Mouse (Mus musculus) left cerebral cortex, postnatal 25 days (tissue): ENCODE data around the gene Trpm1. TPM values are rescaled to one million over a fixed set of nuclear protein-coding genes. Genes with fewer than 3 reads are reported as not detected.

Experiments used
- DNase-seq, 2 experiments: peaks; one replicate each; pipeline ENCODE4 v3.0.0; 2022; ENCODE audit warnings: low spot score in 2 of 2, mixed read lengths in 1 of 2
- intact Hi-C: fragments of 180-260 bp; cut with DNase I; formaldehyde crosslinking; loops from one replicate; pipeline ENCODE4 v1.15.1; 2025
- microRNA-seq, 2 experiments: library from miRNA; unstranded; fragments of <30 nt; microRNA quantifications; one replicate each; pipeline ENCODE4 v1.2.0; 2022
- total RNA-seq, 2 experiments: library from RNA; stranded (reverse); gene quantifications; 2 replicates each; pipeline ENCODE4 v1.2.3; 2021

Trpm1 gene
- total RNA-seq, 2 experiments from 2014 or later = 0.23 to 0.44 TPM

DNA sequence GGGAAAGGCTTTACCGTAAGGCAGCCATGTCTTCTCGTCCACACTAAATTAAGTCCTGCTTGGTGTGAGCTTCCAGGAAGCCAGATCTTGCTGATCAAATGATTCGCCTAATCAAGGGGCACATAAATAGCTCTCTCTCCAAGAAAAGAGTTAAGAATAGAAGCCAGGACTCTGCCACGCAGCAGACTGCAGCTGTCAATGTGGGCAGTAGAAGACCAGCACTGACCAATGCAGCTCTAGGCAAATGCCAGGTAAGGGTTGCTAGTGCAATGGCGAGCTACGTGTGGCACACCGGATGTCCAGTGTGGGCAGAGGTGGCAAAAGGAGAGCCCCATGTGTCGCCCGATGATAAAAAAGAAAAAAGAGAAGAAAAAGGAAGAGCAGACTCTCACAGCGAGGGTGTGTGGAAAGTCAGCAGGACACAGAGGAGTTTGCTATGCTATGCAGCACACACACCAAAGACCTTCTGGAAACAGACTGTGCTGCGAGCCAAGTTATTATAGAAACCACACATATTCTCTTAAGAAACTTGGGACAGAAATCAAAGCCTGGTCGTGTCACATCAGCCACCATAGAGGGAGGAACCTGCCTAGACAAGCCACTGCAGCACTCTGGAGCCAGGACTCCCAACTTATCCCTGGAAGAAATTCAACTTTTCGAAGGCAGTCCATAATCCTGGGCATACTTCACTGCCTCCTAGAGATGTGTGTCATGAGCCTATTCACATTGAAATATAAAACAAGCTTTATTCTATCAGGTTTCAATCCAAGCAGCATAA lies 112.1 kb downstream of the Trpm1 start:
- intact Hi-C loops = no loop called here
- DNase-seq = no peak

DNA sequence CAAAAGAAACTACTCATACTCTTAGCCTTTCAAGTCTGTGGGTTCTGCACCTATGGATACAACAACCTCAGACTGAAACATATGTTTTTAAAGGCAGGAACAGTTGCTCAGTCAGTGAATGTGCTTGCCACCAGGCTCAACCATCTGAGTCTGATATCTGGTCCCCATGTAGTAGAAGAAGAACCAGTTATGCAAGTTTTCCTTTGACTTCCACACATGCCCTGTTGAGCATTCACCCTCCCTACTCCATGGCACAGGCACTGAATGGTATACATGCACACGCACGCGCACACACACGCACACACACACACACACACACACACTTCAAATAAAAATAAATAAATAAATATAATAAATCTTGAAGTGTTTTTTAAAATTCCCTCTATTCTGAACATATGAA lies 113.0 kb downstream of the Trpm1 start:
- no peak for DNase-seq
- intact Hi-C loops = no loop called here

DNA sequence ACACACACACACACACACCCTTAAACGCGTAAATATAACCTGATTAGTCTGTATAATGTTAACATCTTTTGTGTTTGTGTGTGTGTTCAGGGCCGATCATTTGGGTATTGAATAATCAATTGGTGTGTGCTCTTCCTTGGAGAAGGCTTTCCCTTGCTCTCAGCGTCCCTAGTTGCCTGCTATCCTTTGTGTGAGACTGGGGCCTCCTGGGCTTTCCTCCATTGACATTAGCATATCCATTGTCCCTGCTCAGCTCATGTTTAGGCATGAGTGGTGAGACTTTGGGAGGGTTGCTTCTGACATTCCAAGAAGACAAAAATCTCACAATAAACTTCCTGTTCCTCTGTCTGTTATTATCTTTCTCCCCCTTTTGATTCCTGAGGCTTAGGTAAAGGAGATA lies 118.3 kb downstream of the Trpm1 start:
- intact Hi-C loops = no loop called here
- DNase-seq = no peak

DNA sequence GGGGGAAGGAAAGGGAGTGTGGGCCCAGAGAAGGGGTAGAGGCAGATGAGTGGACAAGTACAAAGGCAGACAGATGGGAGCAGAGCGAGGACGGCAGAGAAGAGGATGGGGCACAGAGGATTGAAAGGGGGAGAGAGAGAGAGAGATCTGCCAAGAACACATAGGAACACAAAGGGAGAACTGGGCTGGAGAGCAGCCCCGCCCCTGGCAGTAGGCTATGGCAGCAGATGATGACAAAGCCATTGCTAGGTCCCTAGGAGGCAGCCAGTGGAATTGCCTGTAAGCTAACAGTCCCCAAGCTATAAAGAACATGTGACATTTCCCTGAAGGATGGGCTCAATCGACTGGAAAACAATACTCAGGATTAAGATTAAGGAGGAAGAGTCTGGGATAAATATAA lies 121.9 kb downstream of the Trpm1 start:
- no peak for DNase-seq
- intact Hi-C loops = no loop called here

DNA sequence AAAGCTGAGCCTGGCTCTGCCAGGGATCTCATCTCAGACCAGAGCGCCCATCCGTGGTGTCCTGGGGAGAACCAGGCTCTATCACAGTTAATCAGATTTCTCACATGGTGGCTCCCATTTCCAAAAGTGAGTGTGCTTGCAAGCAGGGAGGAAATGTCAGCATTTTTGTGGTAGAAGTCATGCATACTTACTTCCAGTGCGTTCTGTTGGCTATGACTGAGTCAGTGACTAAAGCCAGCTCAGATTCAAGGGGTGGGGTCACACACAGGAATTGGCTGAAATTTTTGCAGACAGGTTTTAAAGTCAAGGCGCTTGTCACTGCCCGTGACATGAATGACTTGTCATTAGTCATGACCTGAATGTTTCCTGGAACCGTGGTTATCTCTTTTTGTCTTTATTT lies 123.3 kb downstream of the Trpm1 start:
- intact Hi-C loops = no loop called here
- DNase-seq = no peak

DNA sequence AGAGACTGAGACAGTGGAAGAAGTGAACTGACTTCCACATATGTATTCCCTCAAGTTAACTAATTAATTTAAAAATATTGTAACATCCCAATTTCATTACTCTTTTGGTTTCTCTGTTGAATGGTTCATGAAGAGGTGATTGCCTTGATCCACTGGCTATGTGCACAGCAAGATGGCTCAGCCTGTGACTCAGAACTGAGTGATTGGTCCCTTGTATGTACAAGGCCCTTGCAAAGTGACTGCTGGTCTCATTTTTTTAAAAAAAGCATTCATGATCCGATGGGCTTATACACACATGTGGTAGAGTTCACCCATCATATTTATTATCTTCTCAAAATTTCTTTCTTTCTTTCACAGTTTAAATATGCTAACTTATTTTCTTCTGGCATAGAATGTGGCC lies 124.9 kb downstream of the Trpm1 start:
- DNase-seq = no peak
- intact Hi-C loops = no loop called here

DNA sequence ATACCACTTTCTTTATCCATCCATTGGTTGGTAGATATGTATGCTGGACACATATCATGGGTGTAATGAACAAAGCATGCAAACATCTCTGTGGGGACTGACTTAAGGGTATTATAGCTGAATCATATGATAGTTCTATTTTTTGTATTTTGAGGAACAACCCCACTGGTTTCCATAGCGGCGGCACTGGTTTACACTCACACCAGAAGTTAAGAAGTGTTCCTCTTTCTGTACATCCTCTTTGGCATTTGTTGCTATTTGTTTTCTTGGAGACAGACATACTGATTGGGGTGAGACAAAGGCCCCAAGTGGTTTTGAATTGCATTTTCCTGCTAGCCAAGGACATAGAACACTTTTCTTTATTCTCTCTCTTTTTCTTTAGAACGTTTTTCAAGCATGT lies 125.9 kb downstream of the Trpm1 start:
- intact Hi-C loops = no loop called here
- DNase-seq = no peak

DNA sequence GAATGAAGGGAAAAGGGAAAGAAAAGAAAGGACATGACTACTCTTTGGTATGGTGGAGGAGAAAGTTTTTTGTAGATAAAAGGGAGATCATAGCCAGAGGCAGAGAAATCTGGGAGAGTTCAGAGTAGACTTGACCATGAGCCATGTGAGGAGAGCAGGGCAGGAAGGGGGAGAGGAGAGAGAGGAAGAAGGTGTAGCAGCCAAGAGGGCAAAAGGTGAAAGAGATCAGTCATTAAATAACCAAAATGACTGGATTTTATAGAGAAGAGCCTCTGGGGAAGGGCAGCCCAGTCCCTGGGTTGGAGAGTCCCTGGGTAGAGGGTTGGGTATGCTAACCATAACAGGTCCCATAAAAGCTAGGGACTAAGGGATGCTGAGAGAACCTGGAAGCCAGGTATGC lies 132.9 kb downstream of the Trpm1 start:
- DNase-seq = no peak
- intact Hi-C loops = no loop called here

DNA sequence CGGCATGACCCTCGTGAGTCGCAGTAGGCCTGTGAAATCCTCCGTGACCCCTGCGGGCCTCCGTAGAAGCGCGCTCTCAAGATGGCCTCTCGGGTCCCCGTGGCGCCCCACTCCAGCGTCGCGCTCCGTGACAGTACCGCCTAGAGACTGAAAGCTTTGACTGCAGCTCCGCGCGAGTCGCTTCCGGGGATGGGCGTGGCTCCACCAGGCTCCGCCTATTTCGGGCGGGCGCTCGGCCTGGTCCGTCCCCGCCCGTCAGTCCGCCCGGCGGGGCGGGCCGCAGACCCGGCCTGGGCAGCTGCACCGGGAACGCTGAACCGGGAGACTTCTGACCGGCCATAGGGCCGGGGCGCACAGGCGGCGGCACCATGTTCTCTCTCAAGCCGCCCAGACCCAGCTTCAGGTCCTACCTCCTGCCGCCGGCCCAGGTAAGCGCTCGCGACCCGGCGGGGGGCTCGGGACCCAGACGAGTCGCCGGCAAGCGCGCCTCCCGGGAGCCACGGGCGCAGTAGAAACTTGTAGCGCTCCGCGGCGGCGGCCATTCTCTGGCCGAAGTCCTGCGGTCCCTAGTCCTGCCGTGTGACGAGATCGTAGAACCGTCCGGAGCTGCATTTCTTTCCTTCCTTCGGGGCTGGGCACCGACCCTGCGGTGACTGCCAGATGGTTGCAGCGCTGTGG lies 133.9 kb downstream of the Trpm1 start, which contains the start of gene Mtmr10:
Gene Mtmr10 (plus strand): TSS at position 240 of the 678 bp plus-strand sequence.
- DNase-seq = peak; percentile 98
- intact Hi-C loops = no loop called here

DNA sequence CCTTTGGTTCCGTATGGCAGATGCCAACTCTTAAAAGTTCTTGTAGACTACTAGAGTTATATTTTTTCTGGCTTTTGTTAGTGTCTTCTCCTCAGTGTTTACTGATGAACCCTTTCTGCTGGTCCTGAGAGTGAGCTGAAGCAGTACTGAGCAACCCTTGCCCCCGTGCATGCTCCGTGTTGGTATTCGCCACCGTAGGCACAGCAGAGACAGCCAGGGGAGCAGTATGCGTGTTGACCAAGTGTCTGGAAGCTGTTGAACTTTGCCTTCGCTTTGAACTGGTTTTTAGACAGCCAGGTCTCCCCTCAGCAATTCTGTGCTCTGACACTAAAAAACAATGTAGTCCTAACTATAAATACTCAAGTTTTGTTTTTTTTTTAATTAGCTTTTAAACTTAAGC lies 135.8 kb downstream of the Trpm1 start:
- no peak for DNase-seq
- intact Hi-C loops = no loop called here

DNA sequence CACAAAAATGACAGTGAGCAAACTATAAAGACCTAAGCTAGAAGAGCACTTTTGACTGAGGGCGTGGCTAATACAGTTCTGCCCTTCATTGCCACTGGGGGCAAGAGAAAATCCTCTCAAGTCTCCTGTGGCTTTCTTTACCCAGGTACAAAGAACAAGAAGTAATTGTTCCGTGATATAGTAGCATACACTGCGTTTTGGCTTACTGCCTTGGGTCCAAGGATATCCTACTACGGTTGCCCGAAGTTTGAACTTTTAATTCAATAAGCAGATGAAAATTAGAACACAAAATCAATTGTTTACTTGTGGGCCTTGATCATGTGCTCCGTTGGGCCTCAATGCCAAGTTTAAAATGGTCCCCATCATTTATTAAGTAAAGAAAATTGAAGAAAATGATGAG lies 136.8 kb downstream of the Trpm1 start:
- intact Hi-C loops = loop anchor here (2.0 kb wide), 1 partner anchor 130 kb away; no protein-coding TSS in a partner anchor
- no peak for DNase-seq

DNA sequence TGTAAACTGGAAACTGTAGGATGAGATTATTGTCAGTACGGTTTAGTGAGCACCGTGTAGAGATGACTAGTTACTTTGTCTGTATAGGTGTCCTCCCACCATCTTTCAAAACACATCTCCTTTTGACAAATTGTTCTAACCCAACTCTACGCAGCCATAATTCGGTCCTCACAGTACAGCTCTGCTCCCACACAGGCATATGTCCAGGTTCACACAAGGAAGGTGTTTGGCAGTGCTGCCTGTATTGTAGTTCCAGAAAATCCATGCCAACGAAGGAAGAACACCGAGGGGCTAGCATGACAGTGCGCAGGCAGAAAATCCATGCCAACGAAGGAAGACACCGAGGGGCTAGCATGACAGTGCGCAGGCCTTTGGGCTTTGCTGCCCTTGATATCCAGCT lies 138.1 kb downstream of the Trpm1 start:
- peak; percentile 23 to 71 for DNase-seq
- intact Hi-C loops = loop anchor here (2.0 kb wide), 1 partner anchor 131 kb away; no protein-coding TSS in a partner anchor

DNA sequence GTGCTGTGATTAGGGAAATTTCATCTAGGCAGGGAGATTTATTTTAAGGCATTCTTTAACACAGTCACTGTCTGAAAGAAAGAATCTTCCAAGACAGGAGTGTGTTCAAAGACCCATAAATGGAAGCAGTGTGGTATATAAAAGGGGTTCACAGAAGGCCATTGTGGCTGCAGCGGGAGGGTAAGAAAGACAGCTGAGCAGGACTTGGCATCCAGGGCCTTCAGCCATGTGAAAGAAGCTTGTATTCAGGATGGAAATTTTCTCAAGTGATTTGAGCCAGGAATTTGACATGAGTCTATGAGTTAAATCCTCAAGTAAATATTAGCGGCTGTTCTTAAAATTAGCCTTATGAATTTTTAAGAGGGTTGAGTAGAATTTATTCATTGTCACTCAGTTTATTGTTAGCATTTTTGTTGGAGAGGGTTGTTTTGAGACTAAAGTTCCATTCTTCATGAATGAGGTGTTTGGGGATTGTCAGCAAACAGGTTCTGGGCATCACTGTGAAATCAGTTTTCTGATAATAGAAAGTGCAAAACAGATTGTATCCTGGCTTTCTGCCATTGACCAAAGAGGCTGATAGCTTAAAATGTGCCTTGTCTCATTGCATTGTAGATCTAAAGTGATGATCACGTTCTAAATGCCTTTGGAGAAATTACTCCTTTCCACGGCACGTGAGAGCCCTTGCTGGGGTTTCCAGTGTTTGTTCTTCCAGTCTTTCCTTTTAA lies 142.8 kb downstream of the Trpm1 start:
- DNase-seq = peak in 1 of 2 experiments; percentile 38
- intact Hi-C loops = no loop called here

DNA sequence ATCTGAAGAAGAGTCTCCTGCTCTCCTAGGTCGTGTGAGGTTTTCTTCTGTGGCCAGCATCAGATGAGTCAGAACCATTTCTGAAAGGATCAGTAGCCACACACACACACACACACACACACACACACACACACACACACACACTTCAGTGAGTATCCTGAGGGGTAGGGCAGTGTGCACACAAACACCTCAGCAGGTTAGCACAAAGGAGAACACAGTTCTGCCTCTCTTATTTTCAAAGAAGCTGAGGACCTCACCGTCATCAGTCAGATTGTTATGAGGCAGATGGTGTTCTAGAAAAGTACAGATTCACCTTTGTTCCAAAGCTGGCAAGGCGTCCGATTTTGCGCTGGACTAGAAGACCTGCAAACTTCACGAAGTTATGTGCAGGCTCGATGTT lies 156.6 kb downstream of the Trpm1 start:
- DNase-seq = peak in 1 of 2 experiments; percentile 16
- intact Hi-C loops = no loop called here

DNA sequence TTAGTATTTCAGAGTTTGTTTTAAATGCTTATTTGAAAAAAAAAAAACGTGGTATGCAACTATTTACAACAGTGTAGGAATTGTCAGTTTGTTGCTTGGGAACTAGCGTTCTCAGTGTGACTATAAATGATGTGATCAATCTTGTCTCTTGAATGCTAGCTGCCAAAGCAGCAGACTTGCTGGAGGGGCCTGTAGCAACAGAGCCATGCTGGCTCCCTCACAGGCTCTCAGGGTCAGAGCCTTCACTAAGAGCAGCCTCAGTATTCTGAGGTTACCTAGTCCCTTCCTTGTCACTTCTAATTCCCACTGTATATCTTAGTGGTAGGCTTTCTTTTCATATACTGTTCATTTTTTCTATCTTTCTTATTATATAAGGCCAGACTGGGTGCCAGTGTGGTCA lies 157.1 kb downstream of the Trpm1 start:
- intact Hi-C loops = no loop called here
- DNase-seq = no peak

DNA sequence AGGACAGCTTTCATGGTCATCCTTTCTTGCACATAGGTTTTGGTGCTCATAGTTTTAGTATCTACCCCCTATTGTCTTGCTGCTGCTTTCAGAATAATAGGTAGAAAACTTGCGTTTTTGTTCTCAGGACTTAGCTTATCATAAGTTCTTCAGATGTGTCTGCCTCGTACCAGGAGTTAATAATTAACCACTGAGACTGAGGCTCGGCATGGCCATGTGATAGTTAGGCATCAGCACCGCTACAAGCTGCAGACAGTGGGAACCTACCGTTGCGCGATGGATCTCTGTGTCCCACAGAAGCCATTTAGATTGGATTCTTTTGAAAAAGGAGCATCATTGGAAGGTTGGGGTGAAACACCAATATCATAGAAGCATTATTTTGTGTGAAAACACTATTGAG lies 159.2 kb downstream of the Trpm1 start:
- DNase-seq = no peak
- intact Hi-C loops = no loop called here

Small RNAs within 50 kb of the gene (microRNA-seq; reads per million reads assigned to microRNA genes)
- gene Mir211 (4.0 to 9.4 reads per million in 2 experiments), gene Mir6416 (0 reads per million in 2 experiments)

Other genes with a start within 250 kb of the Trpm1 start
- gene E030018B13Rik, start 237.0 kb upstream of the Trpm1 start, total RNA-seq = not detected
- gene Klf13, start 214.9 kb upstream of the Trpm1 start, total RNA-seq = 100 to 1,000 TPM; 161 to 167 TPM
- gene Mtmr10, start 133.8 kb downstream of the Trpm1 start, total RNA-seq = 10 to 100 TPM; 17.2 to 19.2 TPM
- gene Fan1, start 220.3 kb downstream of the Trpm1 start, total RNA-seq = 1 to 10 TPM; 9.4 to 10.0 TPM
- gene Mphosph10, start 238.4 kb downstream of the Trpm1 start, total RNA-seq = 10 to 100 TPM; 17.7 to 18.2 TPM
- 10 to 100 TPM; 47.3 to 47.4 TPM for gene Mcee, start 238.8 kb downstream of the Trpm1 start, total RNA-seq